Mouse (Mus musculus) lung, embryonic 14.5 days (tissue): ENCODE measurements around the gene Ccdc136. TPM values are rescaled to one million over a fixed set of nuclear protein-coding genes. Genes with fewer than 3 reads are reported as not detected.
A peak's percentile ranks its signal among the peaks of the same experiment; 100 is the strongest.
"Not testable (repeated sequence)": the region's sequence is repeated elsewhere in the genome, so short reads cannot be mapped to it uniquely, and the experiment has no call there.

Experiments
- ATAC-seq: fragments of 200-750 bp; cut with Nextera tagmentation; 2 replicates; pipeline ENCODE4 v1.8.0; 2017; ENCODE audit warnings: mild to moderate bottlenecking, moderate TSS enrichment, moderate library complexity; ENCODE audit not compliant: insufficient read depth
- DNase-seq: peaks from one replicate; pipeline ENCODE4 v3.0.0-alpha.2; 2015
- H3K27ac ChIP-seq: fragments of 300-500 bp; sonication (generic); 2 replicates; pipeline ENCODE4 v1.5.1; 2014; ENCODE audit warnings: low read depth, mild to moderate bottlenecking, moderate library complexity
- H3K27me3 ChIP-seq: fragments of 300-500 bp; sonication (generic); 2 replicates; pipeline ENCODE4 v1.6.1; 2014; ENCODE audit warnings: low read length, control low read depth; ENCODE audit not compliant: insufficient read depth
- H3K36me3 ChIP-seq: fragments of 300-500 bp; sonication (generic); 2 replicates; pipeline ENCODE4 v1.6.1; 2014; ENCODE audit warnings: control low read depth; ENCODE audit not compliant: insufficient read depth
- H3K4me1 ChIP-seq: fragments of 300-500 bp; sonication (generic); 2 replicates; pipeline ENCODE4 v1.6.1; 2014; ENCODE audit warnings: antibody characterized with exemption, control low read depth; ENCODE audit not compliant: insufficient read depth
- H3K4me2 ChIP-seq: fragments of 300-500 bp; sonication (generic); 2 replicates; pipeline ENCODE4 v1.6.1; 2014; ENCODE audit warnings: mild to moderate bottlenecking
- H3K4me3 ChIP-seq: fragments of 300-500 bp; sonication (generic); 2 replicates; pipeline ENCODE4 v1.5.1; 2014; ENCODE audit warnings: low read depth, low read length
- H3K9ac ChIP-seq: fragments of 300-500 bp; sonication (generic); 2 replicates; pipeline ENCODE4 v1.6.1; 2014
- H3K9me3 ChIP-seq: fragments of 300-500 bp; sonication (generic); 2 replicates; pipeline ENCODE4 v1.6.1; 2016; ENCODE audit warnings: low read depth, low read length, control low read depth
- CTCF ChIP-seq: IDR thresholded peaks from 2 replicates; pipeline ENCODE4 v1.5.1; 2016; ENCODE audit warnings: antibody characterized with exemption, low read depth
- WGBS: fragments of 180-500 bp; shearing (Covaris S2); extraction: QIAGEN DNeasy Blood & Tissue Kit; methylation state at CpG from one replicate; pipeline ENCODE4 v1.1.7; 2014; 5-methylcytosine and 5-hydroxymethylcytosine counted together
- polyA plus RNA-seq: library from polyadenylated mRNA; unstranded; fragments of >200 nt; fragmentation: Nextera tagmentation; extraction: Ambion mirVana; gene quantifications from 2 replicates; pipeline ENCODE4 v1.2.1, GENCODE M21; 2014

Ccdc136 gene
- polyA plus RNA-seq, result 15.3 and 15.8 TPM in 2 replicates

DNA sequence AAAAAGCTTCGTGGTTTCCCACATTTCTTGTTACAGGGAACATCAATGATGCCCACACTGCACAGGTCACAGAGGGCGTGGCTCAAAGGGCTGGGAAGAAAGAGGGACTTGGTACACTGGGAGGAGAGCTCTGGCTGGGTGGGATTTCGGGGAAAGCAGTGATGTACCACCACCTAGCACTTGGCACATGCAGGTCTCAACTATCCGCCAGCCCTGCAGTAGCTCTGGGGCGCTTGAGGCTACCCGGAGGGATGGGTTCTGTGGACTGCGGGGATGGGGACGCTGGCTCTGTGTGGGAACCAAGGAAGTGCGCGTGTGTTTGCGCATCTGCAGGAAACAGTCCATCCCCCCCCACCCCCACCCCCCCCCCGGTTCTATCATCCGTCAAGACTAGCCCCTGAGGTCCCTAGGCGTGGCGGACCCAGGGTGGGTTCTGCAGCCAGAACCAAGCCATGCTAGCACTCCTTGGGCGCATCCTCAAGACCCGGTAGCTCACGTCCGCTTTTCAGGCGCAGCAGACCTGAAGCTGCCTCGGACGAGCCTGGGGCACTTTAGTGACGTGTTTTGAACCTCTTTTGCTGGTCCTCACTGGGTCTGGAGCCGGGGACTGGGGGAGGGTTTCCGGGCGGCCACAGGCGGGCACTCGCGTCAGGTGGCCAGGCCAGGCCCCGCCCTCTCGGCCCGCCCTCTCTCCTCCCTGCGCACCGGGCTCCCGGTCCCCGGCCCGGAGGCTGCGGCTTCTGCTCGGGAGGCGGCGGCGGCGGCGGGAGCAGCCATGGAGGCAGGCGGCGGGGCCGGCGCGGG lies at the start of gene Ccdc136:
Gene Ccdc136, plus strand, starts transcription at position 400 of the 804 bp plus-strand sequence.
- DNase-seq (peak; percentile 75), ATAC-seq (peak; percentile 91)
- no peak for TF ChIP-seq CTCF
- Histone ChIP-seq H3K4me1 (peaks cover 4% of the 10 kb centered on the region; the same call in 1 of the 2 replicates), H3K9ac (peak within 1 kb of the TSS; percentile 59), H3K4me2 (peak within 1 kb of the TSS; percentile 87), H3K9me3 (no peaks in the 10 kb centered on the region), H3K27me3 (peaks cover 14% of the 10 kb centered on the region; the same call in 1 of the 2 replicates), H3K27ac (no peak within 1 kb of the TSS; the same call in 1 of the 2 replicates), H3K4me3 (peak within 1 kb of the TSS; percentile 67), H3K36me3 (no peaks in the 10 kb centered on the region)
- under 1% methylated on average over 40 of the region's 49 CpGs for WGBS

DNA sequence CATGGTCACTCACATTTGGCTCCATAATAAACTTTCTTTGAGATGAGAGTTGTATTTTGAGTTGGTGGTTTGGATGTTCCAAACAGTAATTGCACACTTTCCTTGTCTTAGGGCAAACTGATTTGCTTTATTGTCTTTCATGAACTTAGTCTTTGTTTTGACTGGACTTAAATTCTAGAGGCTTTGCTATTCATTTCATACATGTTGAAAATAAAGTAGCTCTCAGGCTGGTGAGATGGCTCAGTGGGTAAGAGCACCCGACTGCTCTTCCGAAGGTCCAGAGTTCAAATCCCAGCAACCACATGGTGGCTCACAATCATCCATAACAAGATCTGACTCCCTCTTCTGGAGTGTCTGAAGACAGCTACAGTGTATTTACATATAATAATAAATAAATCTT lies 49.6 kb upstream of the Ccdc136 start:
- not testable (repeated sequence) for DNase-seq, ATAC-seq, H3K9ac ChIP-seq, H3K27me3 ChIP-seq, H3K36me3 ChIP-seq, H3K4me2 ChIP-seq, H3K27ac ChIP-seq, H3K4me3 ChIP-seq, H3K4me1 ChIP-seq, H3K9me3 ChIP-seq
- WGBS, result 93% methylated on average over 2 of the region's 2 CpGs

DNA sequence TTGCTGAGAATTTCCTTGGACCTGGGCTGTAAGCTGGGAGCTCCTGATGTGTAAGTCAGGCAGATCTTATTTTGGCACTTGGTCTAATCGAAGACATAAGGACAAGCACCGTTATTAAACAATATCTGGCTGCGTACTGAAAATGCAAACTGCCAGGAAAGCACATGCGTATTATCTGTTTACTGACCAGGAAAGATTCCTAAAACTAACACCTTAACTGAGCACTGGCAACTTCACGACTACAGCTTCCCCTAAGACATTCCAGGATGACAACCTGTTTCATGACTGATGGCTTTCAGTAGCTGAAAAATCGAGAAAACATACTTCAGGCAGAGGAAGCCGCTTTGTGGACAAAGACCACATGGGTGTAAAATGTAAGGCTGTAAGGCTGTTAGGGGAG lies 48.9 kb upstream of the Ccdc136 start:
- 20% methylated on average over 7 of the region's 7 CpGs for WGBS
- no peak for DNase-seq
- H3K27ac ChIP-seq, result peak overlapping the region; percentile 94

DNA sequence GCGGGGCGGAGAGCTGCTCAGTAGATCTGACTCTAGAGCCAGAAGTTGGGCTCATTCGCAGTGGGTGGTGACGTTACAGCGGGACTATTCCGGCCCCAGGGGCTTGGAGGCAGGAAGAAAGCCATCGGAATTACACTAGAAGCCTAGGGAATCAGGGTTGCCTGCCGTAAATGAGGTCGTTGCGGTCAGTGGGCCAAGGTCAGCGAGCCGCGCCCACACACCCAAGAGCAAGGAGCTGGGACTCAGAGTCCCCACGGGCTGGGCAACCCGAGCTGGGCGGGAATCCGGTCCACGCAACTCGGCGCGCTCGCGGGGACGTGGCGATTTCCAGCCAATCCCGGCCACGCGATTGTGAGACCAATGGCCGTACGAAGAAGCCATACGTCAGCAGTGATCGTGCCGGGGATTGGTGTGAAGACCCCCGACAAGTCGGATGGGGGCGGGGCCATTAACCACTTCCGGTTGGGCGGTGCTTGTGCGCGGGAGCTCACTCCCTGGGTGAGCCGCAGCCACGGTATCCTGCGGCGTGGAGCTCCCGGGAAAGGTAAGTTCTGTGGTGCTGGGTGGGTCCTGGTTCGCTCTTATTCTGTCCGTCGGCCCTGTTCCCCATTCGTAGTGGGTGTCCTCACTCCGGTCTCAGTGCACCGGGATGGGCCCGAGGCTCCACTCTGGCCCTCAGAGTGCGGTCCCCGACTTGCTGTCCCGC lies 48.3 kb upstream of the Ccdc136 start, which contains the start of gene Calu:
Gene Calu, plus strand, starts transcription at position 405 of the 706 bp plus-strand sequence.
- peak within 1 kb of the TSS; percentile 94 for H3K27ac ChIP-seq
- ATAC-seq (peak; percentile 98), DNase-seq (peak; percentile 100)
- under 1% methylated on average over 55 of the region's 55 CpGs for WGBS
- peak within 1 kb of the TSS; percentile 95 for H3K9ac ChIP-seq
- no peak for TF ChIP-seq CTCF
- H3K4me3 ChIP-seq, result peak within 1 kb of the TSS; percentile 69
- H3K27me3 ChIP-seq, result no peaks in the 10 kb centered on the region
- H3K9me3 ChIP-seq, result no peaks in the 10 kb centered on the region
- H3K4me2 ChIP-seq, result peak within 1 kb of the TSS; percentile 80
- 0 out of 2 replicates have a peak, but pooled peaks cover 3% of the 10 kb centered on the region for H3K4me1 ChIP-seq
- H3K36me3 ChIP-seq, result no peaks in the 10 kb centered on the region

More for the DNA sequence above, 48.9 kb upstream of the Ccdc136 start:
- H3K9me3 ChIP-seq, result no peaks in the 10 kb centered on the region
- H3K9ac ChIP-seq, result peak overlapping the region; percentile 76
- 0 out of 2 replicates have a peak, but pooled peaks cover 3% of the 10 kb centered on the region for H3K4me1 ChIP-seq
- H3K27me3 ChIP-seq, result no peaks in the 10 kb centered on the region
- peak overlapping the region; percentile 69 for H3K4me3 ChIP-seq
- no peaks in the 10 kb centered on the region for H3K36me3 ChIP-seq
- peak overlapping the region; percentile 80 for H3K4me2 ChIP-seq
- TF ChIP-seq CTCF, result no peak
- no peak for ATAC-seq

DNA sequence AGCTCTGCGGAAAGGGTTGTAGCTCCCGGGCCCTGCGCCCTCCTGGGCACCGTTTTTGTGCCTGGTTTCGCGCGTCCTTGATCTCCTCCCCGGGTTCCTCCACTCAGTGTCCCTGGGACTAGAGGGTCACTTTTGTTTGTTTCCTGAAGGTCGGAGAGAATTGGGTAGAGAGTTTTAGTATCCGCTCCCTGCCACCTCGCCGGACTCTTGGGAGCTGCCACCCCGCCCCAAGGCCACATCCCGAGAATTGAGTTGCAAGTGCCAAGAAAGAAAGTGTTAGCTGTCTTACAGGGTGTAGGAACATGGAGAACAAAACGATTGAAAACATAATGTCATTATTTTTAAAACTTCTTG lies 47.8 kb upstream of the Ccdc136 start:
- H3K4me3 ChIP-seq, result peak overlapping the region; percentile 69
- peak overlapping the region; percentile 78 for H3K27ac ChIP-seq
- H3K4me1 ChIP-seq, result 0 out of 2 replicates have a peak, but pooled peaks cover 3% of the 10 kb centered on the region
- TF ChIP-seq CTCF, result no peak
- H3K9me3 ChIP-seq, result no peaks in the 10 kb centered on the region
- H3K27me3 ChIP-seq, result no peaks in the 10 kb centered on the region
- peak overlapping the region; percentile 80 for H3K4me2 ChIP-seq
- under 1% methylated on average over 15 of the region's 15 CpGs for whole genome bisulfite sequencing
- H3K9ac ChIP-seq, result peak overlapping the region; percentile 95
- no peaks in the 10 kb centered on the region for H3K36me3 ChIP-seq
- ATAC-seq, result no peak
- no peak for DNase-seq

DNA sequence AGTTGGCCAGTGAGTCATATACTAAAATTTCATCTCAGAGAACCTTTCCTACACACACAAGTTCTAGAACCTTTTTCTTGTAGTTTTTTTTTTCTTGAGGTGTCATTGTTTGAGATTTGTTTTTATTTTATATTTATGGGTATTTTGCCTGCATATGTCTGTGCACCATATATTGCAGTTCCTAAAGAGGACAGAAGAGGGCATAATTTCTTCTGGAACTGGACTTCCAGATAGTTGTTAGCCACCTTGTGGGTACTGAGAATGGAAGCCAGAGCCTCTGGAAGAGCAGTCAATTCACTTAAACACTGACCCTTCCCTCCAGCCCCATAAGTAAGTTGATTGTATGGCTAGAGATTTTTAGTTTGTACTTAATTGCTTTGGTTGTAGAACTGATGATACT lies 44.5 kb upstream of the Ccdc136 start:
- Histone ChIP-seq H3K9ac (no peak overlapping the region), H3K4me2 (no peak overlapping the region), H3K4me3 (no peak overlapping the region), H3K4me1 (0 out of 2 replicates have a peak, but pooled peaks cover 3% of the 10 kb centered on the region), H3K27me3 (no peaks in the 10 kb centered on the region), H3K27ac (no peak overlapping the region), H3K9me3 (no peaks in the 10 kb centered on the region), H3K36me3 (peaks cover 7% of the 10 kb centered on the region)
- no peak for ATAC-seq
- peak; percentile 54 for DNase-seq
- peak; percentile 22; the same call in 1 of the 2 replicates for TF ChIP-seq CTCF

DNA sequence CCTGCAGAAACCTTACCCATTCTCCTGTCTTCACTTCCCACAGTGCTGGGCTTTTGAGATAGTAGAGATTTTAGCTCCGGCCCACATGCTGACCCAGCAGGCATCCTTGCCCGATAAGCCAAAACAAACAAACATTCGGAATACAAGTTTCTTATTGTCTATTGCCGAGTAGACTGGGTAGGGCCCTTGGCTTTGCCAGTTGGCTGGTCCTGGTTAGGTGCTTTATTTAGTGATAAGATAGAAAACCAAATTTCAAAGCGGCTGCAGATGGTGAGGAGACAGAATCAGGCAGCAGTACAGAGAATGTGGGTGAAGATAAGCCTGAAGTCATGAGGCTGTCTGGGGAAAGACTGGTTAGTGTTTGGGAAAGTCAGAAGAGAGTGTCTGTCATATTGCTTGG lies 43.3 kb upstream of the Ccdc136 start:
- Histone ChIP-seq H3K4me1 (no peaks in the 10 kb centered on the region), H3K9me3 (no peaks in the 10 kb centered on the region), H3K9ac (no peak overlapping the region), H3K4me3 (no peak overlapping the region), H3K36me3 (peaks cover 19% of the 10 kb centered on the region), H3K27me3 (no peaks in the 10 kb centered on the region), H3K4me2 (0 out of 2 replicates have a peak overlapping the region, but pooled peaks have one; percentile 1), H3K27ac (no peak overlapping the region)
- DNase-seq (no peak), ATAC-seq (no peak)
- TF ChIP-seq CTCF, result no peak
- WGBS, result 28% methylated on average over 5 of the region's 5 CpGs
